Mouse (Mus musculus): ENCODE measurements at regions not wholly inside any gene's neighbourhood (a gene's known extent, or its start where the extent isn't known, plus 50 kb on each side); places are given as distances from the start of the nearest gene placed in this dataset.

GRCm38 (mm10) chr8:113551454-113552273 lies 83.7 kb upstream of the Mon1b start:
- no peak overlapping the region for H3K9ac ChIP-seq (replicated peaks)
- no peaks in the 10 kb centered on the region for H3K27me3 ChIP-seq (ENCODE audit: insufficient read depth, low read length)
- 0 out of 2 replicates have a peak, but pooled peaks cover 2% of the 10 kb centered on the region for H3K9me3 ChIP-seq (ENCODE audit: low read length)
- 37% methylated on average over 12 of the region's 12 CpGs for WGBS (ENCODE audit: insufficient replicate concordance)
- no peaks in the 10 kb centered on the region for H3K4me1 ChIP-seq (ENCODE audit: insufficient read depth)
- ATAC-seq: no peak
- no peak for TF ChIP-seq CTCF (IDR thresholded peaks at IDR 0.05; ENCODE audit: low read depth)
- no peak for TF ChIP-seq EP300 (IDR thresholded peaks at IDR 0.05; ENCODE audit: low read depth)
- DNase-seq: no peak
- no peak overlapping the region for H3K4me2 ChIP-seq (ENCODE audit: low read depth, low read length)
- H3K27ac ChIP-seq (ENCODE audit: low read depth): no peak overlapping the region
- no peak overlapping the region for H3K4me3 ChIP-seq (ENCODE audit: low read depth, low read length)
- no peaks in the 10 kb centered on the region for H3K36me3 ChIP-seq (replicated peaks; ENCODE audit: insufficient read depth, low read length)

- no peak overlapping the region for H3K4me3 ChIP-seq (ENCODE audit: low read depth, low read length)
- no peak for DNase-seq
- no peaks in the 10 kb centered on the region for H3K36me3 ChIP-seq (replicated peaks; ENCODE audit: insufficient read depth, low read length)
- H3K9ac ChIP-seq (replicated peaks): no peak overlapping the region
- H3K27me3 ChIP-seq (ENCODE audit: insufficient read depth, low read length): no peaks in the 10 kb centered on the region
- no peaks in the 10 kb centered on the region for H3K4me1 ChIP-seq (ENCODE audit: insufficient read depth)
- H3K4me2 ChIP-seq (ENCODE audit: low read depth, low read length): no peak overlapping the region
- 62% methylated on average over 5 of the region's 5 CpGs for WGBS (ENCODE audit: insufficient replicate concordance)
- TF ChIP-seq CTCF (IDR thresholded peaks at IDR 0.05; ENCODE audit: low read depth) (no peak), EP300 (IDR thresholded peaks at IDR 0.05; ENCODE audit: low read depth) (no peak)
- 0 out of 2 replicates have a peak, but pooled peaks cover 2% of the 10 kb centered on the region for H3K9me3 ChIP-seq (ENCODE audit: low read length)
- no peak for ATAC-seq
- H3K27ac ChIP-seq (ENCODE audit: low read depth): no peak overlapping the region
Measured at GRCm38 (mm10) chr8:113552826-113553225, 82.6 kb upstream of the Mon1b start.

GRCm38 (mm10) chr8:113554700-113555455 lies 80.5 kb upstream of the Mon1b start:
- no peak overlapping the region for H3K4me3 ChIP-seq (ENCODE audit: low read depth, low read length)
- H3K27ac ChIP-seq (ENCODE audit: low read depth): no peak overlapping the region
- no peaks in the 10 kb centered on the region for H3K36me3 ChIP-seq (replicated peaks; ENCODE audit: insufficient read depth, low read length)
- ATAC-seq (no peak), DNase-seq (no peak)
- 45% methylated on average over 12 of the region's 12 CpGs for WGBS (ENCODE audit: insufficient replicate concordance)
- no peaks in the 10 kb centered on the region for H3K4me1 ChIP-seq (ENCODE audit: insufficient read depth)
- TF ChIP-seq EP300 (IDR thresholded peaks at IDR 0.05; ENCODE audit: low read depth) (no peak), CTCF (IDR thresholded peaks at IDR 0.05; ENCODE audit: low read depth) (no peak)
- 0 out of 2 replicates have a peak, but pooled peaks cover 2% of the 10 kb centered on the region for H3K9me3 ChIP-seq (ENCODE audit: low read length)
- H3K9ac ChIP-seq (replicated peaks): no peak overlapping the region
- no peak overlapping the region for H3K4me2 ChIP-seq (ENCODE audit: low read depth, low read length)
- H3K27me3 ChIP-seq (ENCODE audit: insufficient read depth, low read length): no peaks in the 10 kb centered on the region

- ATAC-seq: no peak
- DNase-seq: no peak
- no peak overlapping the region for H3K4me3 ChIP-seq (ENCODE audit: low read depth, low read length)
- H3K36me3 ChIP-seq (replicated peaks; ENCODE audit: insufficient read depth, low read length): no peaks in the 10 kb centered on the region
- no peak for TF ChIP-seq EP300 (IDR thresholded peaks at IDR 0.05; ENCODE audit: low read depth)
- no peak for TF ChIP-seq CTCF (IDR thresholded peaks at IDR 0.05; ENCODE audit: low read depth)
- H3K27ac ChIP-seq (ENCODE audit: low read depth): no peak overlapping the region
- no peaks in the 10 kb centered on the region for H3K9me3 ChIP-seq (ENCODE audit: low read length)
- no peaks in the 10 kb centered on the region for H3K4me1 ChIP-seq (ENCODE audit: insufficient read depth)
- no peak overlapping the region for H3K9ac ChIP-seq (replicated peaks)
- H3K27me3 ChIP-seq (ENCODE audit: insufficient read depth, low read length): no peaks in the 10 kb centered on the region
- H3K4me2 ChIP-seq (ENCODE audit: low read depth, low read length): no peak overlapping the region
- WGBS (ENCODE audit: insufficient replicate concordance): 74% methylated on average over 5 of the region's 5 CpGs
Measured at GRCm38 (mm10) chr8:113556994-113557393, 78.4 kb upstream of the Mon1b start.

GRCm38 (mm10) chr8:113581098-113581497 lies 54.3 kb upstream of the Mon1b start:
- ATAC-seq: no peak
- TF ChIP-seq EP300 (IDR thresholded peaks at IDR 0.05; ENCODE audit: low read depth) (no peak), CTCF (IDR thresholded peaks at IDR 0.05; ENCODE audit: low read depth) (no peak)
- H3K36me3 ChIP-seq (replicated peaks; ENCODE audit: insufficient read depth, low read length): no peaks in the 10 kb centered on the region
- WGBS (ENCODE audit: insufficient replicate concordance): 17% methylated on average over 10 of the region's 10 CpGs
- H3K4me3 ChIP-seq (ENCODE audit: low read depth, low read length): no peak overlapping the region
- no peak overlapping the region for H3K9ac ChIP-seq (replicated peaks)
- H3K4me1 ChIP-seq (ENCODE audit: insufficient read depth): no peaks in the 10 kb centered on the region
- no peak for DNase-seq
- no peak overlapping the region for H3K27ac ChIP-seq (ENCODE audit: low read depth)
- no peaks in the 10 kb centered on the region for H3K9me3 ChIP-seq (ENCODE audit: low read length)
- no peaks in the 10 kb centered on the region for H3K27me3 ChIP-seq (ENCODE audit: insufficient read depth, low read length)
- no peak overlapping the region for H3K4me2 ChIP-seq (ENCODE audit: low read depth, low read length)

GRCm38 (mm10) chr8:113581704-113582103 lies 53.7 kb upstream of the Mon1b start:
- TF ChIP-seq CTCF (IDR thresholded peaks at IDR 0.05; ENCODE audit: low read depth) (no peak), EP300 (IDR thresholded peaks at IDR 0.05; ENCODE audit: low read depth) (no peak)
- WGBS (ENCODE audit: insufficient replicate concordance): 46% methylated on average over 12 of the region's 12 CpGs
- Histone ChIP-seq H3K9ac (replicated peaks) (no peak overlapping the region), H3K9me3 (ENCODE audit: low read length) (no peaks in the 10 kb centered on the region), H3K36me3 (replicated peaks; ENCODE audit: insufficient read depth, low read length) (no peaks in the 10 kb centered on the region), H3K4me1 (ENCODE audit: insufficient read depth) (no peaks in the 10 kb centered on the region), H3K27ac (ENCODE audit: low read depth) (no peak overlapping the region), H3K4me3 (ENCODE audit: low read depth, low read length) (no peak overlapping the region), H3K27me3 (ENCODE audit: insufficient read depth, low read length) (no peaks in the 10 kb centered on the region), H3K4me2 (ENCODE audit: low read depth, low read length) (no peak overlapping the region)
- ATAC-seq: no peak
- DNase-seq: no peak

Data from liver, postnatal 0 days (tissue).